Mouse (Mus musculus) Muller cell, postnatal 12 days (primary cell): Measurements from ENCODE around the gene Hacd2.

Source experiments
- DNase-seq: peaks from one replicate; pipeline ENCODE4 v3.0.0-alpha.2; 2015; ENCODE audit errors: inconsistent ontology term

The Hacd2 gene

DNA sequence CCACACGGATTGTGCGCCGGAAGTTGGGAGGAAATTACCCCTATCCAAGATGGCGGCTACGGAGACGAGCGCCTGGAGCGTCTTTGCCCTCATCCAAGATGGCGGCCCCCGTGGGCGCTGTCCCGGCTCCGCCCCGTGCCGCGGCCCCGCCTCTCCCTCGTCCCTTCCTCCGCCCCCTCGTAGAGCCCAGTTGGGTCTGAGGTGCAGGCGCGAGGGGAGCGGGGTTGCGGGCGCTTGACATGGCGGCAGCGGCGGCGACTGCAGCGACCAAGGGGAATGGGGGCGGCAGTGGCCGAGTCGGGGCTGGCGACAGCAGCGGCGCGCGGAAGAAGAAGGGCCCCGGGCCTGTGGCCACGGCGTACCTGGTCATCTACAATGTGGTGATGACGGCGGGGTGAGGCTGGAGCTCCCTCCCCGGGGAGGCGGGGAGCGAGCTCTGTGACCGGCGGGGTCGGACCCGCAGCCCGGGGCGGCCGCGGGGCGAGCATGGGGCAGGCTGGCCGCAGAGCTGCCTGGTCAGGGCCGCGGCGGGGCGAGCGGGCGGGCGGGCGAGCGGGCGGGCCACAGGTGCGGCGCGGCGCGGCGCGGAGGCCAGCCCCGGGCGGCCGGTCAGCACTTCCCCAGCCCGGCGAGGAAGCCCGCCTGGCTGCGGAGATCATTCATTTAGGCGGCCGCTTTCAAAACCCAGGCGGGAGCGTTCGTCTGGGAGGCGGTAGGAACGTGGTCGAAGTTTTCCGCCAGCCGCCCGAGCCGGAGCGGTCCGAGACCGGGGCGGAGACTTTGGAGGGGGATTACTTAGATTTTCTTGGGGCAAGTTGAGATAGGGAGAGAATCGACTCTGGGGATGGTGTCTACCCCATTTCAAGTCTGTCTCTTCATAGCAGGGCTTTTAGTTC lies at the start of gene Hacd2:
Gene Hacd2 (plus strand): TSS at position 187 of the 896 bp plus-strand sequence.
- DNase-seq, result peak; percentile 96

DNA sequence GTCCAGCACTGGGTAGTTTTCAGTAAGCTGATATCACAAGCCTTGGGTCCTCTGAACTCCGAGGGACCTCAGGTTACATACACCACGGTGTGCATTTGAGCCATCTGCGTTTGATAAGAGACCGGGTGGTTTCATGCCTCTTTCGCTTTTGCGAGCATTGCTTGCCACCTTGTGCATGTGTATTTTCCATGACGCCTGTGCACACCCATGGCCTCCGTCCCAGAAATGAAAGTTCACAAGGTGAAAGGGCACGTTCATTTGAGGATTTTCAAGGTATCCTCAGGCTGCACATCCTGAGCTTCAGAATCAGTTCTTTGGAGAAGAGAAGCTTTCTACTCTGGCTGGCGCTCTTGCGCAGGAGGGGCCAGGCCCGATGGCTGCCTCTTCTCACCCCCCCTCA lies 49.8 kb upstream of the Hacd2 start:
- no peak for DNase-seq

- DNase-seq, result no peak
These were observed 46.7 kb upstream of the Hacd2 start for GRCm38 (mm10) chr16:34975544-34975943.

DNA sequence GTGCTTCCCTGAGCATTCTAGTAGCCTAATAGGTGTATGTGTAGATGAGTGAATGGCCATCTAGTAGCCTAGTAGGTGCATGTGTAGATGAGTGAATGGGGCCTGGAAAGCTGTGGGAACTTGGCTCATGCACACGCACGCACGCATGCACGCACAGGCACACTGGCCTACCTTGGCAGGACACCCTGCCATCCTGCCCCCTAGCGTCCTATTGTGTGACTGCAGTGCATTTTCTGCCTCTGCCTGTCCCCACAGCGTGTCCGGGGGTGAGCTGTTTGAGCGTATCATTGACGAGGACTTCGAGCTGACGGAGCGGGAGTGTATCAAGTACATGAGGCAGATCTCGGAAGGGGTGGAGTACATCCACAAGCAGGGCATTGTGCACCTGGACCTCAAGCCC lies 45.6 kb upstream of the Hacd2 start:
- DNase-seq, result no peak

DNA sequence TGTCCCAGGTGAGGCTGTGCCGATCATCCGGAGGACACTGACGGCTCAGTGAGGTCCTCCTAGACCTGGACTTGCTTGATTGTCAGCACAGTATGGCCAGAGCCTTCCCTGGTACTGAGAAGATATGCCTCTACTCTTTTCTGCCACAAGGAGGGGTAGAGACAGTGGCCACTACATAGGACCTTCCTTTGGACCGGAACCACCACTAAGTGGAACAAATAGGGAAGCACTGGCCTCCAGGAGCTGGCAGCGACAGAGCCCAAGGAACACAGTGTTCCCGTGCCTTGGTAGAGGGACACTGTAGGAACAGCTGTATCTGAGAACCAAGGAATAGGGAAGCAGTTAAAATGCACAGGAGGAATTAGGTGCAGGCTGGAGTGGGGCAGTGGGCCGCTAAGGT lies 44.2 kb upstream of the Hacd2 start:
- no peak for DNase-seq

DNA sequence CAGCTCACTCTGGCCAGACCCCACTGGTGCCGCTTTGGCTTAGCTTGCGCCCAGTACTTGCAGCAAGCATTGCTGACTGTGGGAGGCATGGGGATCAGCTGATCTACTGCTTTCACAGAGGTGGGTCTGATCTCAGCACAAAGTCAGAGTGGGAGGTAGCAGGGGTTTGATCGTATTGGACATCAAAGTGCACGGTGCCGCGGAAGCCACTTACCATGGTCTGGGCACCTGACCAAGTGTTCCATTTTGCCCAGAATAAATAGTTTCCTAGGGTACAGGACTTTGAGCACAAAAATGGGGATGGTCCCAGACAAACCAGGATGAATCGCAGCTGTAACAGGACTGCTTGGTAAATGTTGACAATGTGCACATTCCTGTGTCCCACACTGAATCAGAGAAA lies 41.2 kb upstream of the Hacd2 start:
- peak; percentile 15 for DNase-seq

- DNase-seq, result peak; percentile 45
These were observed 37.8 kb upstream of the Hacd2 start for GRCm38 (mm10) chr16:34984203-34985030.

GRCm38 (mm10) chr16:34985031-34985346 lies 37.2 kb upstream of the Hacd2 start:
- no peak for DNase-seq

GRCm38 (mm10) chr16:34986211-34986825 lies 35.9 kb upstream of the Hacd2 start:
- no peak for DNase-seq

- no peak for DNase-seq
These were observed 30.9 kb upstream of the Hacd2 start for GRCm38 (mm10) chr16:34991365-34991764.

DNA sequence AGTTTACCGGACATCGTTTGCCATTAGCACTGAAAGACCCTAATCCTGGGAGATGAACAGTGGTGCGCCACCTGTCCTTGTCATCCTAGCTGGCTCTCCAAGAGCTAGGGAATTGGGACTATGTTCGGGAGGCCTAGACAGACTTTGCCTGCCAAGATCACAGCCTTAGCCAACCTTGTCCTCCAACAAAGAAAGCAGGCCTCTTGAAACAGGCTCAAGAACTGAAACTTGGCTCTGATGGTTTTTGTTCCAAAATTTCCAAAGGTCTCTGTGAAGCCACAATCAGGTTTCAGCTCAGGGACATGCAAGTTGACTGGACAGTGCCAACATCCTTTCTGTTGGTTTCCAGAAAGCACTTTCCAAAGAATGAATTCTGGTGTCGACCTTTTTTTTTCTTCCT lies 29.4 kb upstream of the Hacd2 start:
- no peak for DNase-seq

DNA sequence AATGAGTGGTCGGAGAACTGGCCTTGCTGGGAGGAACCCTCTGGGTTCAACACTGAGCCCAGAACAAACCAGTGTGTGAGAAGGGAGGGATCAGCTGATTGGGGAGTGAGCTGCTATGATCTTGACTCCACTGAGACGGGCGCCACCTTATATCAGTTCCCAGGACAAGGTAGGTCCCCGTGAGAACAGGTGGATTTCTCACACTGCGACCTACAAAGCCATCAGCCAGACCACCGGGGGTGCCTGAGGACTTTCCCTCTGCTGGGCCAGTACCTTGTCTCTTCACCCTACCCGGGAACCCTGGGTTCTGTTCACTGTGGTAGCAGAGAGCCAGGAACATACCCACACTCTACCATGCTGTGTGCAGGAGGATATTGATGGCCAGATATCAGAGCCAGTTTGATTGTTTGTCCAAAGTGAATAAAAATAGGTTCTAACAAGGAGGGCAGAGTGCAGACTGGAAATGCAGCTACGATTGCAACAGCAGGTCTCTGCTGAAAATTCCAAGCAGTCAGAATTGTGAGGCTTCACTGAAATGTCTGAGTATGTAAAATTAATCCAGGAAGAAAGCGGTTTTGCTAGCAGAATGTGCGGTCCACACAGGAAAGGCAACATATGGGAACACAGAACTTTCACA lies 28.4 kb upstream of the Hacd2 start:
- DNase-seq, result no peak

GRCm38 (mm10) chr16:34994641-34995141 lies 27.5 kb upstream of the Hacd2 start:
- peak; percentile 11 for DNase-seq

DNA sequence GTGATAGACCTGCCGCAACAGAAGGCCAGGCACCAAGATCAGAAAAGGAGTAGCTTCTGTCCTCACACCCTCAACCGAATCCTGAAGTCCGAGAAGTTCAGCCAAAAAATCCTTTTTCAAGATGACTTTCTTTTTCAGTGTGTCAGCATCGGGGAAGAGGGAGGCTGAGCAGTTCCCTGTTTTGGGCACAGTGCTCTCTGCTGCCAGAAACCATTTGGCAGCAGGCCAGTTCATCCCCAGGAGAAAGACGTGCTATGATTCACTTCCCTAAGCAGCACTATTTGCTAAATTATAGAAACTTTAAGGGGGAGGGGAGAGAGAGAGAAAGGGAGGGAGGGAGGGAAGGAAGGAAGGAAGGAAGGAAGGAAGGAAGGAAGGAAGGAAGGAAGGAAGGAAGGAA lies 26.1 kb upstream of the Hacd2 start:
- peak; percentile 69 for DNase-seq

DNA sequence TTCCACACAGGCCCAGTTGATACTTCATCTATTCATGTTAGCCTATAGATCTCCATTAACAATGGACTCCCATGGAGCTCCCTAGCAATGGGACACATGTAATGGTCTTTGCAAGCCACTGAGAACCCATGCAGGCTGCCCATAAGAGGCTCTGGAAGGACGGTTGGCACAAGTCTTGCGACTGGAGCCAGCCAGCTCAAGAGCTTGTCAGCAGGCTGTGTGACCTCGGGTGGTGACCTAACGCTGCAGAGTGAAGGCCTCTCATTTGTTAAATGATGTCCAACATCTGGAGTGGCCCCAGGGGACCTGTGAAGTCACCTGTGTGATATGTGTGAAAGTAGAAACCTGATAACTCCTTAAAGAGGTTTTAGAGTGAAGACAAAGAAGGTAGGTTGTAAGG lies 25.2 kb upstream of the Hacd2 start:
- no peak for DNase-seq

GRCm38 (mm10) chr16:34997576-34997975 lies 24.7 kb upstream of the Hacd2 start:
- no peak for DNase-seq

GRCm38 (mm10) chr16:34999016-34999415 lies 23.2 kb upstream of the Hacd2 start:
- DNase-seq, result no peak

GRCm38 (mm10) chr16:34999986-35000385 lies 22.2 kb upstream of the Hacd2 start:
- DNase-seq, result no peak

- peak; percentile 9 for DNase-seq
These were observed 21.2 kb upstream of the Hacd2 start for GRCm38 (mm10) chr16:35000923-35001560.

DNA sequence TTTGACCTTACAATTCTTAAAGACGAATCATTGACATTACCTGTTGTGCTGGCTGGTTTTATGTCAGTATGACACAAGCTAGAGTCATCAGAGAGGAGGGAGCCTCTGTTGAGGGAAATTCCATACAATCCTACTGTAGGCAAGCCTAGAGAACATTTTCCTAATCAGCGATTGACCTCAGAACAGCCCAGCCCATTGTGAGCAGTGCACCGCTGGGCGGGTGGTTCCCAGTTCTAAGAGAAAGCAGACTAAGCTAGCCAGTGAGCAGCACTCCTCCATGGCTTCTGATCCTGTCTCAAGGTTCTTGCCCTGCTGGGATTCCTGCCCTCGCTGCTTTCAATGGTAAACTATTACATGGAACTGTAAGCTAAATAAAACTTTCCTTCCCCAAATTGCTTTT lies 17.9 kb upstream of the Hacd2 start:
- DNase-seq, result no peak

- no peak for DNase-seq
These were observed 17.5 kb upstream of the Hacd2 start for GRCm38 (mm10) chr16:35004756-35005155.
